Mouse (Mus musculus) brain, embryonic 14.5 days (tissue): ENCODE data around the gene Pde4b.

Source experiments
- CTCF ChIP-seq: fragments of 200-500 bp; IDR thresholded peaks from 2 replicates; pipeline ENCODE4 v1.5.1; 2012; ENCODE audit warnings: inconsistent platforms, mild to moderate bottlenecking, moderate library complexity, borderline replicate concordance; ENCODE audit not compliant: insufficient read depth, insufficient read length; ENCODE audit errors: extremely low read depth
- POLR2A ChIP-seq: fragments of 200-500 bp; IDR thresholded peaks from 2 replicates; pipeline ENCODE4 v1.6.1; 2012; ENCODE audit warnings: mild to moderate bottlenecking, inconsistent platforms, borderline replicate concordance; ENCODE audit not compliant: poor library complexity, insufficient read depth, insufficient read length, severe bottlenecking; ENCODE audit errors: extremely low read depth

DNA sequence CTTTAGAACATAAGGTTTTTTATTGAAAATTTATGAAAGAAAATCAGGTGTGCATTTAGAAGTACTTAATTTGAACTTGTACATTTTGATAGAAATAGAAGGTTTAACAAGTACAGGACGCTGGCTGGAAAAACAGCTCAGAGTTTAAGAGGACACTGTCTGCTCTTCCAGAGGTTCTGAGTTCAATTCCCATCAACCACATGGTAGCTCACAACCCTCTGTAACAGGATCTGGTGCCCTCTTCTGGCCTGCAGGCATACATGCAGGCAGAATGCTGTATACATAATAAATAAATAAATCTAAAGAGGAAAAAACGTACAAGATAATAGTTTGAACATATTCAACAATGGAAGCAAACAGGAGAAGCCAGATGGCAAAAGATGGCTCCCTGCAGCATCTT is 420.4 kb downstream of the Pde4b start:
- TF ChIP-seq CTCF (no peak), POLR2A (no peak)
